In genomic region chr19:53547597-53547996, GRCm38 (mm10) we compare ENCODE assay signal across 16 mouse cellular contexts. TPM values are rescaled to one million over a fixed set of nuclear protein-coding genes. Genes with fewer than 3 reads are reported as not detected.
A peak's percentile ranks its signal among the peaks of the same experiment; 100 is the strongest.
DNase-seq lines count a peak whose midpoint lies in the region; ATAC-seq and TF ChIP-seq lines count a peak whose summit lies in the region.
"Had no signal": no experiment of that assay in that cellular context is flagged by ENCODE, and none has a peak within 500 bp of the region (broad histone marks: within the 10 kb centered on the region; RNA-seq: fewer than 3 reads in every experiment).

No protein-coding gene starts in this region.

- TF ChIP-seq EP300 in stomach, postnatal 0 days (optimal IDR thresholded peaks at IDR 0.05): no peak

- H3K36me3 ChIP-seq in forebrain, embryonic 14.5 days (ENCODE audit: control insufficient read depth, insufficient read depth, low read length): no peaks in the 10 kb centered on the region
- H3K36me3 ChIP-seq in forebrain, postnatal 0 days (ENCODE audit: insufficient read depth): no peaks in the 10 kb centered on the region
- no peaks in the 10 kb centered on the region for H3K36me3 ChIP-seq in stomach, embryonic 15.5 days
- H3K36me3 ChIP-seq in stomach, postnatal 0 days (ENCODE audit: control insufficient read depth, insufficient read depth, low read length): no peaks in the 10 kb centered on the region
- no peaks in the 10 kb centered on the region for H3K36me3 ChIP-seq in splenic B cell, adult 2 months (ENCODE audit: control insufficient read depth, insufficient read depth, low read length, poor library complexity, severe bottlenecking)
- H3K36me3 ChIP-seq: embryonic facial prominence, embryonic 15.5 days; heart, embryonic 15.5 days; limb, embryonic 13.5 days had no signal

- 28% methylated on average over 8 of the region's 8 CpGs for WGBS in forebrain, embryonic 14.5 days
- WGBS in forebrain, postnatal 0 days: 34% methylated on average over 8 of the region's 8 CpGs
- WGBS in stomach, embryonic 15.5 days: 47% methylated on average over 8 of the region's 8 CpGs
- WGBS in stomach, postnatal 0 days: 46% methylated on average over 8 of the region's 8 CpGs

- no peak overlapping the region for H3K4me2 ChIP-seq in forebrain, embryonic 14.5 days (ENCODE audit: low read length)
- no peak overlapping the region for H3K4me2 ChIP-seq in forebrain, postnatal 0 days (ENCODE audit: low read depth)
- no peak overlapping the region for H3K4me2 ChIP-seq in stomach, embryonic 15.5 days
- H3K4me2 ChIP-seq in stomach, postnatal 0 days (replicated peaks; ENCODE audit: low read depth): no peak overlapping the region
- H3K4me2 ChIP-seq: embryonic facial prominence, embryonic 15.5 days; heart, embryonic 15.5 days; intestine, embryonic 15.5 days; limb, embryonic 13.5 days had no signal

- H3K9ac ChIP-seq in forebrain, embryonic 14.5 days (ENCODE audit: low read length): no peak overlapping the region
- no peak overlapping the region for H3K9ac ChIP-seq in forebrain, postnatal 0 days
- no peak overlapping the region for H3K9ac ChIP-seq in stomach, embryonic 15.5 days
- H3K9ac ChIP-seq in stomach, postnatal 0 days (ENCODE audit: low read length): no peak overlapping the region
- H3K9ac ChIP-seq: embryonic facial prominence, embryonic 15.5 days; heart, embryonic 15.5 days; intestine, embryonic 15.5 days; limb, embryonic 13.5 days had no signal

- no peaks in the 10 kb centered on the region for H3K4me1 ChIP-seq in forebrain, embryonic 14.5 days (ENCODE audit: control insufficient read depth, insufficient read depth, low read length)
- H3K4me1 ChIP-seq in forebrain, postnatal 0 days (ENCODE audit: insufficient read depth): no peaks in the 10 kb centered on the region
- H3K4me1 ChIP-seq in stomach, embryonic 15.5 days: peaks cover 5% of the 10 kb centered on the region; the same call in 1 of the 2 replicates
- no peaks in the 10 kb centered on the region for H3K4me1 ChIP-seq in stomach, postnatal 0 days (replicated peaks; ENCODE audit: control insufficient read depth, insufficient read depth)
- H3K4me1 ChIP-seq: embryonic facial prominence, embryonic 15.5 days; limb, embryonic 13.5 days had no signal

- no peak overlapping the region for H3K27ac ChIP-seq in forebrain, embryonic 14.5 days (ENCODE audit: low read depth, low read length)
- no peak overlapping the region for H3K27ac ChIP-seq in forebrain, postnatal 0 days (ENCODE audit: low read depth, low read length)
- no peak overlapping the region for H3K27ac ChIP-seq in stomach, embryonic 15.5 days
- no peak overlapping the region for H3K27ac ChIP-seq in stomach, postnatal 0 days (replicated peaks)
- H3K27ac ChIP-seq: embryonic facial prominence, embryonic 15.5 days; heart, embryonic 15.5 days; intestine, embryonic 15.5 days; limb, embryonic 13.5 days had no signal

- ATAC-seq in forebrain, embryonic 14.5 days: no peak
- ATAC-seq in forebrain, postnatal 0 days: no peak
- peak; percentile 27; the same call in 1 of the 2 replicates for ATAC-seq in stomach, embryonic 15.5 days (ENCODE audit: insufficient read depth, low FRiP score, low read depth)
- ATAC-seq in stomach, postnatal 0 days (ENCODE audit: low FRiP score, low TSS enrichment): no peak
- ATAC-seq: intestine, embryonic 15.5 days had no signal

- no peak overlapping the region for H3K4me3 ChIP-seq in forebrain, embryonic 14.5 days (ENCODE audit: low read depth, low read length)
- H3K4me3 ChIP-seq in forebrain, postnatal 0 days (ENCODE audit: low read depth, low read length): no peak overlapping the region
- H3K4me3 ChIP-seq in stomach, embryonic 15.5 days (replicated peaks): no peak overlapping the region
- no peak overlapping the region for H3K4me3 ChIP-seq in stomach, postnatal 0 days (ENCODE audit: low read depth, low read length)
- H3K4me3 ChIP-seq: embryonic facial prominence, embryonic 15.5 days; heart, embryonic 15.5 days; intestine, embryonic 15.5 days; limb, embryonic 13.5 days had no signal

- H3K9me3 ChIP-seq in forebrain, embryonic 14.5 days (replicated peaks; ENCODE audit: control insufficient read depth, low read length): no peaks in the 10 kb centered on the region
- no peaks in the 10 kb centered on the region for H3K9me3 ChIP-seq in forebrain, postnatal 0 days (ENCODE audit: low read length)
- H3K9me3 ChIP-seq in stomach, embryonic 15.5 days: no peaks in the 10 kb centered on the region
- H3K9me3 ChIP-seq in stomach, postnatal 0 days (ENCODE audit: control insufficient read depth, low read length): no peaks in the 10 kb centered on the region
- H3K9me3 ChIP-seq: embryonic facial prominence, embryonic 15.5 days; heart, embryonic 15.5 days; intestine, embryonic 15.5 days; limb, embryonic 13.5 days had no signal

- DNase-seq in forebrain, embryonic 14.5 days (ENCODE audit: low spot score): peak; percentile 17
- DNase-seq in forebrain, postnatal 0 days: no peak
- no peak for DNase-seq in stomach, postnatal 0 days (ENCODE audit: low spot score)
- DNase-seq in induced T-regulatory cell, adult 2 months (ENCODE audit: low read depth): peak; percentile 62
- peak; percentile 32 for DNase-seq in splenic B cell, adult 2 months (ENCODE audit: low read depth, low spot score)
- DNase-seq in kidney, adult 11 months: no peak
- no peak for DNase-seq in kidney, postnatal 14 days
- DNase-seq: cerebellum, adult 8-10 months; kidney, postnatal 36 days; lung, postnatal 10 days; thymus, adult 2 months had no signal

- no peaks in the 10 kb centered on the region for H3K27me3 ChIP-seq in forebrain, embryonic 14.5 days (replicated peaks; ENCODE audit: control insufficient read depth, insufficient read depth, low read length)
- no peaks in the 10 kb centered on the region for H3K27me3 ChIP-seq in forebrain, postnatal 0 days (ENCODE audit: insufficient read depth, low read length)
- no peaks in the 10 kb centered on the region for H3K27me3 ChIP-seq in stomach, embryonic 15.5 days (replicated peaks)
- H3K27me3 ChIP-seq in stomach, postnatal 0 days (ENCODE audit: control insufficient read depth, insufficient read depth, low read length): no peaks in the 10 kb centered on the region
- H3K27me3 ChIP-seq in splenic B cell, adult 2 months (ENCODE audit: control insufficient read depth, insufficient read depth, low read length, poor library complexity, severe bottlenecking): no peaks in the 10 kb centered on the region
- H3K27me3 ChIP-seq: embryonic facial prominence, embryonic 15.5 days; heart, embryonic 15.5 days; intestine, embryonic 15.5 days; limb, embryonic 13.5 days had no signal

- no peak for TF ChIP-seq CTCF in forebrain, postnatal 0 days (IDR thresholded peaks at IDR 0.05; ENCODE audit: low read depth)
- TF ChIP-seq CTCF in stomach, postnatal 0 days (IDR thresholded peaks at IDR 0.05; ENCODE audit: low read depth): no peak

RNA-seq across cellular contexts. Expression of gene Dusp5, which starts 18.7 kb away (rescaled TPM):
- polyA plus RNA-seq in forebrain, embryonic 14.5 days (2014; fragmentation: Nextera tagmentation; extraction: Ambion mirVana): 2.1 and 2.2 TPM in 2 replicates
- total RNA-seq in forebrain, postnatal 0 days (2014; rRNA removed): 7.5 and 7.6 TPM in 2 replicates
- polyA plus RNA-seq in forebrain, postnatal 0 days (2015; fragmentation: Nextera tagmentation; extraction: Ambion mirVana): 3.9 and 5.0 TPM in 2 replicates
- polyA plus RNA-seq in stomach, embryonic 15.5 days (2015; fragmentation: Nextera tagmentation; extraction: Ambion mirVana): 7.2 and 7.4 TPM in 2 replicates
- polyA plus RNA-seq in stomach, postnatal 0 days (2015; fragmentation: Nextera tagmentation; extraction: Ambion mirVana): 14.1 and 18.5 TPM in 2 replicates

RNA-seq across cellular contexts. Expression of gene Nutf2-ps1, which starts 41.3 kb away (rescaled TPM):
- polyA plus RNA-seq in forebrain, embryonic 14.5 days (2014; fragmentation: Nextera tagmentation; extraction: Ambion mirVana): 276 and 308 TPM in 2 replicates
- 72.1 and 78.8 TPM in 2 replicates for total RNA-seq in forebrain, postnatal 0 days (2014; rRNA removed)
- 184 and 209 TPM in 2 replicates for polyA plus RNA-seq in forebrain, postnatal 0 days (2015; fragmentation: Nextera tagmentation; extraction: Ambion mirVana)
- polyA plus RNA-seq in stomach, embryonic 15.5 days (2015; fragmentation: Nextera tagmentation; extraction: Ambion mirVana): 377 and 407 TPM in 2 replicates
- polyA plus RNA-seq in stomach, postnatal 0 days (2015; fragmentation: Nextera tagmentation; extraction: Ambion mirVana): 168 and 177 TPM in 2 replicates

RNA-seq across cellular contexts. Expression of gene Smc3, which starts 52.6 kb away (rescaled TPM):
- polyA plus RNA-seq in forebrain, embryonic 14.5 days (2014; fragmentation: Nextera tagmentation; extraction: Ambion mirVana): 61.8 and 70.9 TPM in 2 replicates
- total RNA-seq in forebrain, postnatal 0 days (2014; rRNA removed): 35.5 and 41.4 TPM in 2 replicates
- polyA plus RNA-seq in forebrain, postnatal 0 days (2015; fragmentation: Nextera tagmentation; extraction: Ambion mirVana): 36.9 and 47.0 TPM in 2 replicates
- polyA plus RNA-seq in stomach, embryonic 15.5 days (2015; fragmentation: Nextera tagmentation; extraction: Ambion mirVana): 65.5 and 67.4 TPM in 2 replicates
- 24.9 and 27.0 TPM in 2 replicates for polyA plus RNA-seq in stomach, postnatal 0 days (2015; fragmentation: Nextera tagmentation; extraction: Ambion mirVana)

Comparison
In these comparisons a context has a peak if more than half of its experiments do, and no peak if none do; other contexts are left out.
1. DNase-seq: peak in forebrain, embryonic 14.5 days (single experiment), induced T-regulatory cell, adult 2 months (single experiment) and splenic B cell, adult 2 months (single experiment); none in forebrain, postnatal 0 days (single experiment), stomach, postnatal 0 days (single experiment), kidney, adult 11 months (single experiment) and kidney, postnatal 14 days (single experiment).